Mouse (Mus musculus): ENCODE measurements around the gene Maff.

Gene Maff

DNA sequence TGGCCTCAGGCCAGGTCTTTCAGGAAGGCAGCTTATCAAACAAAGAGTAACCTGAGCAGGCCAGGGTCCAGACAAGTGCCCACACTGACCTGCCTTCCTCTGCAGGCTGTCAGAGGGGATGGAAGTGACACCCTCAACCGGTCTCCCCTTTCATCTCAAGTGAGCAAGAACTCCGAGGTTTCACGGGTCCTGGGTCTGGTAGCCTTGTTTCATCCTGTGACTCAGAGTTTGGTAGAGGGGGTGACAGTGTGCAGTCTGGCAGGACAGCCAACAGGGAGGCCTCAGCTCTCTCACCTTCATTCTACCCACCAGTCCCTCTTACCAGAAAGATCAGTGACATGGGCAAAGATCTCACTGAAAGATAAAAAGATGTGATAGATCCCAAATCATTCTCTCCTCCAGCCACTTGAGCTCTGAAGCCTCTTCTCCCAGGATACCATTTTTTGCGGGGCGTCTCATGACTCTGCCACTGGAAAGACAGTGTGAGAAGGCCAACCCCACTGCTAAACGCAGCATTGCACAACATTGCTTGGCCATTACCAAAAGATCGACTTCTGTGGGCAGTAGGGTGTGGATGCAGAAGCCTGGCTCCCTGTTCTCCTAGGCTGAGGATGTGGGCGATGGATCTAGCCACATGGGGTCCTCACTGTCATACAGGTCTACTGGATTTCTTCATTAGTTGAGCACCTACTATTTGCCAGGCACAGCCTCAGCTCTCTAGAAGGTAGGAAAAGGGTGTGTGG lies at the start of gene Maff:
Maff (plus strand) TSS at position 571 of the 743 bp plus-strand sequence.
- no peak for DNase-seq (ENCODE audit: low spot score in 2 of 2)

GRCm38 (mm10) chr15:79298553-79298952 lies 47.9 kb upstream of the Maff start:
- no peak for DNase-seq (ENCODE audit: low spot score in 2 of 2)

GRCm38 (mm10) chr15:79299563-79300155 lies 46.8 kb upstream of the Maff start:
- no peak for DNase-seq (ENCODE audit: low spot score in 2 of 2)

DNA sequence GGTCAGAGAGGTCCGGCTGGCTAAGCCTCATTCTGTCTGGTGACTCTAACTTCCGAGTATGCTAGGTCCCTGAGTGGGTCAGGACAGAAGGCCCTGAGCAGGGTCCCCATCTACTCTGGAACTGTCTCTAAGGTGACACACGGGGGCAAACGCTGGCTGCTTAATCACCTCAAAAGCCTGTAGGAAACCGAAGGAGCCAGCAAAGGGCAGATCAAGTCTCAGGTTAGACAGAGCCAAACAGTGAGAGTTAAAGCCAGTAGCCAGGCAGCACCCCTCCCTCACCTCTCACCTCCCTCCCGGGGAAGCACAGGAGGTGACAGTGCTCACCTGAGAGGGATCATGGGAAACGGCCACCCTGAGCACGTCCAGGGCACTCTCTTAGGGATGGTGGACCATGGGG lies 42.7 kb upstream of the Maff start:
- DNase-seq (ENCODE audit: low spot score in 2 of 2), result no peak

DNA sequence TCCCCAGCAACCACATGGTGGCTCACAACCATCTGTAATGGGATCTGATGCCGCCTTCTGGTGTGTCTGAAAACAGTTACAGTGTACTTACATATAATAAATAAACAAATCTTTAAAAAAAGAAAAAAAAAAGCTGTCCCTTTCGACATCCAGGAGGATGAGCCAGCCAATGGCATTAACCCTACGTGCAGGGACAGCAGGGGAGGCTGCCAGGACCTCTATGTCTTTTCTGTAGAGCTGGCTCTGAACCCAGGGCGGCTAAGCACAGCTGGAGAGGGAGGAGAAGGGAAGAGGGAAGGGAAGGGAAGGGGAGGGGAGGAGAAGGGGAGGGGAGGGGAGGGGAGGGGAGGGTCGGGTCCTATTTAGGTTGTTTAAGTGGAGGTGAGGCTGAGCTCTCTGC lies 41.6 kb upstream of the Maff start:
- DNase-seq (ENCODE audit: low spot score in 2 of 2), result no peak

GRCm38 (mm10) chr15:79306043-79306637 lies 40.3 kb upstream of the Maff start:
- DNase-seq (ENCODE audit: low spot score in 2 of 2), result no peak

- DNase-seq (ENCODE audit: low spot score in 2 of 2), result no peak
These were observed 38.6 kb upstream of the Maff start for GRCm38 (mm10) chr15:79307861-79308260.

GRCm38 (mm10) chr15:79313848-79314369 lies 32.5 kb upstream of the Maff start:
- DNase-seq (ENCODE audit: low spot score in 2 of 2), result no peak

DNA sequence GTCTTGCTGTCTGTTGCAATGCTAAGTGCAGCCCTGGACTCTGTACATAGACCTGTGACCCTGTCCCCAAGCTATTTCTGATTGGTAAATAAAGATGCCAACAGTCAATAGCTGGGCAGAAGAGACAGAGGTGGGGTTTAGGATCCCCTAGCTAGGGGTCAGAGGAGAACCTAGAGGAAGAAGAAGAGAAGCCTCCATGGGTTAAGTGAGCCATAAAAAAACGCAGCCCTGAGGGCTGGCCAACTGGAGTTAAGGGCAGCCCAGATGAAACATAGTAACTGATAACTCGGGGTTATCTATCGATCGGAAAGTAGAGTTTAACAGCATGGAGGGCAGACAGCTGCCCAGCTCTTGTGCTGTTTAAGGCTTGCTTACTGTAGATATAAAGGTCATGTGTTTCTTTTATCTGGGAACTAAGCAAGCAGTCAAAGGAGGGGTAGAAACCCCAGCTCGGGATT lies 24.7 kb upstream of the Maff start:
- no peak for DNase-seq (ENCODE audit: low spot score in 2 of 2)

DNA sequence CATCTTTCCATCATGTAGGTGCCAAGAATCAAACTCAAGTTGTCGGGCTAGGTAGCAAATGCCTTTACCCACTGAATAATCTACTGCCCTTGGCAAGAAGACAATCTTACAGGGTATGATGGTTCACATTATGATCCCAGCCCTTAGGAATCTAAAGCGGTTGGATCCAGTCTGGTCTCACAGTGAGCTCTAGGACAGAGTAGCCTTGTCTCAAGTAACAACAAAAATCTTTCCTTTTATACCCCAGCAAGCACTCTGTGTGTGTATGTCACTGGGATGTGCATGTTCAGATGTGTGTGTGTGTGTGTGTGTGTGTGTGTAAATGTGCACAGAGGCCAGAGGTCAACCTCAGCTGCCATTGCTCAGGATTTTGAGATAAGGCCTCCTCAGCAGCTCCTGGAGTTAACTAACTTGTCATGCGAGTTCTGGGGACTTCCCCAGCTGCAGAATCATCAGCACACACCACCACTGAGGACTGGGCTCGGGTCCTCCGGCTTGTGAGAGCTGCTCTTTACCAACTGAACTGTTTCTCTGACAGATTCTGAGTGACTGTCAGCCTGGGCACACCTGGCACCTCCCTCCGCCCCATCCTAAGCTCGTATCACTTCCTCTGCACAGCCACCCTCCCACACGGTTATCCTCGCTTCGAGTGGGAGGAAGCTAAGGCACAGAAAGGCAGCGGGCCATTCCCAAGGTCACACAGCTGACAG lies 24.0 kb upstream of the Maff start:
- no peak for DNase-seq (ENCODE audit: low spot score in 2 of 2)

DNA sequence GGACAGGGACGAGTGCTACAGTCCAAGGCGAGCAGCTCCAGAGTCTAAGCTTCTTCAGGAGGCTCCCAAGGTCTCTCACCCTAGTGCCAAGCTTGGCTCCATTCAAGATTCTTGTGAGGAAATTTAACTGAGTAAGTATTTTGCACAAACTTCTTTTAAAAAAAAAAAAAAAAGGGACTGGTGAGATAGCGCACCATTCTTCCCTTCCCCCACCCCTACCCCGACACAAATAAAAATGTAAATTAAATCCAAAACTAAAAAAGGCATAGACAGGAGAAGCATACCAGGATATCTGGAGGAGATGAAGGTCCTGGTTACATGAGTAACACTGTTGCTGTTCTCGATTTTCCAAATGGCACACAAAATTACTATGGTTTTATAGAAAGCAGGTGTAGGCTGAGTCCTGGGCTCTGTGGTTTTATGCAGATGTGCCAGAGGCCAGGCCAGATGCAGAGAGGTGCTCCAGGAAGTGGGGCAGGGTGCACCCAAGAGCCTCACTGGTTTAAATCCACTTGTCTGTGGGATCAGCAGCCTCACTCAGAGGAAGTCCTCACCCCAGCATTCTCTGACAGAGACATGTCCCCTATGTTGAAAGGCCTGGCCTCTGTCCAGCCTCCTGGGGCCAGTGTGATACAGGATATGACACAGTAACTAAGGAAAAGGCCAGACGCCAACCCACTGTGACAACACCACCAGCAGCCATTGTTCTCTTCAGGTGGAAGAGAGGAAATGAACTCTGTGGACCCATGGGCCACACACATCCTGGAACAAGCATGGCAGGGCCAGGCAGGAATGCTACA lies 23.2 kb upstream of the Maff start:
- no peak for DNase-seq (ENCODE audit: low spot score in 2 of 2)

- DNase-seq (ENCODE audit: low spot score in 2 of 2), result no peak
These were observed 22.6 kb upstream of the Maff start for GRCm38 (mm10) chr15:79323791-79324155.

GRCm38 (mm10) chr15:79324373-79324772 lies 22.0 kb upstream of the Maff start:
- DNase-seq (ENCODE audit: low spot score in 2 of 2), result no peak

- no peak for DNase-seq (ENCODE audit: low spot score in 2 of 2)
These were observed 20.7 kb upstream of the Maff start for GRCm38 (mm10) chr15:79325742-79326141.

GRCm38 (mm10) chr15:79326264-79326663 lies 20.2 kb upstream of the Maff start:
- DNase-seq (ENCODE audit: low spot score in 2 of 2), result no peak

DNA sequence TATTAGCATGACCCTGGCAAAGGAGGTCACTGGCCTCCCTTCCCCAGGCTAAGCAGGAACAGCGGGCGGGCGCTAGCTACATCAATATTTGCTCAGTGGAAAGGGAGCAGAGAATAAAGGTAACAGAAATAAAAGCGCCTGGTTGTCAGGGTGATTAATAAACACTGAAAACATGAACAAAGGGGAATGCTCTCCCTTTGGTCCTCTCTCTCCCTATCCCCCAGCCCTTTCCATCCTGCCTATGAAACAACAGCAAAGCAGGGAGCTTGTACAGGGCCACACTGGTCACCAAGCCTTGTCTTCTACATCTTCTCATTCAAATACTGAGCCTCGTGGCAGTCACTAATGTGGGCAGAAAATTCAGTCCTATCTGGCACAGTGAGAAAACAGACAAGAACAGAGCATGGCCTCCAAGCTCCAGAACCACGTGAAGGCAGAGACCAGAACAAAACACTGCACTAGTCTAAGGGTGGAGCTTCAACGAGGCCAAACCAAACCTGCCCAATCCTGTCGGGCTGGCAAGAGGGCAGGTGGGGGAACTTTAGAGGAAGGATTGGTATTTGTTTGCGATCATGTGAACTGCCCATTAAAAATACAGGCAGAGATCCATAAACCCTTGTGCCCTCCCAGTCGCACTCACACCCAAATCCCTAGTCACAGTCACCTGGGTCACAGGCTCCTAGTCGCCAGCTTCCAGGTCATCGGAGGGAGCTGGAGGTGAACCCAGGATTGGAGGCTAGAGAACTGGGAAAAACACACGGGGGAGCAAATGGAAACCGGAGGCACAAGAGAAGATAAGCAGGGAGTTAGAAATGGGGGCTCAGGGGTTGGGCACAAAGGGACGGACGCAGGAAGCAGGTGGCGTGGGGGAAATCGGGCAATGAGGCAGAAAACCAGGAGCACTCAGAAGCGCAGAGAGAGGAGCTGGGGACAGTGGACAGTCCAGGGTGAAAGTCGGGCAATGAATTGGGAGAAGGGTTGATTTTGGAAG lies 19.2 kb upstream of the Maff start:
- DNase-seq (ENCODE audit: low spot score in 2 of 2), result no peak

DNA sequence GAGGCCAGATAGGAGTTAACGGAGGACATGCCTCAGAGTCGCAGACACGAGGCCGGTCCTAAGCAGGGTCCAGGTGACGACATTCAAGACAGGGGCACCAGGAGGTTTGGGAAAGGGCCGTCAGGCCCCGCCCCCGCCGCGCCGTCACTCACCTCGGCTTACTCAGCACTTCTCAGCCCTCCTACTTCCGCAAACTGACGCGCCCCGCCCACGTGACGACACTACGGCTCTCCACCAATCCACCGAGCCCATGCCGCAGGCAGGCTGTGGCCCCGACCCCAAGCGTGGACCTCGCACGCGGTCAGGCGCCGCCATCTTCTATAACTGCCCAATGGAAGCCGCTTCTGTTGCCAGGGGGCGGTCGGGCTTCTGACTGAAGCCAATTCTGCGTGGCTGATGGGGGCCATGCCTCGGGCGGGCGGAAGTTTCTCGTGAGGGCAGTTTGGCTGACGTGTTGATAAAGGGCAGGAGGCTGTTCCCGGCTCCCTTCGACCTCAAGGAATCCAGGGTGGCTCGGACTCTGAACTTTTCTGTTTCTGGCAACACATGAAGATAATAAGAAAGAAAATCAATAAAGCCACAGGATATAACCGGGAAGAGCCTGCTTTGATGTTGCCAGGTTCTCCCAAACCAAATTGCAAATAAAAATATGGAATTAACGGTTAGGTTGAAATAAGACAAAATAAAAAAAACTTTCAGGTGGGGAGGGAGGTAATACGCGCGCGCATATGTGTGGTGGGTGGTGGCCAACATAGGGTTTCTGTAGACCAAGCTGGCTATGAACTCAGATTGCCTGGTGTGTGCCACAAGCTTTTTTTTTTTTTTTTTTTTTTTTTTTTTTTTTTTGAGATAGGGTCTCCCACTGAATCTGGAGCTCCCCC lies 18.1 kb upstream of the Maff start, which contains the start of gene Pla2g6:
Pla2g6 (minus strand) TSS at position 333 of the 881 bp plus-strand sequence.
- peak; percentile 98 to 99 for DNase-seq (ENCODE audit: low spot score in 2 of 2)

DNA sequence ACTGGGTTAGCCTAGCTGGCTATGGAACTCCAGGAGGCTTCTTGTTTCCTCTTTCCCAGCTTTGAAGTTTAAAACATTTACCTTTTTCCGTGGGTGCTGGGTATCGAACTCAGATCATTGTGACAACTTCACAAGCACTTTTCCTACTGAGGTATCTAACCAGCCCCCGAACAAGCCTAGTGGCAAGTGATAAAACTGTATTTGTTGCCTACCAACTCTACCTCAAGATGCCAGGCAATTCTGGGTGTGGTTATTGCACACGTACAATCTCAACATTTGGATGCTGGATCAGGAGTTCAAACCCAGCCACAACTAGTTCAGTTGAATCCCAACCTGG lies 17.5 kb upstream of the Maff start:
- no peak for DNase-seq (ENCODE audit: low spot score in 2 of 2)

- DNase-seq (ENCODE audit: low spot score in 2 of 2), result no peak
These were observed 17.0 kb upstream of the Maff start for GRCm38 (mm10) chr15:79329346-79329978.

Data from urinary bladder, postnatal 4 days (tissue).